Mouse (Mus musculus) spleen, adult 2 months (tissue): ENCODE measurements around the gene Elovl3. TPM values are rescaled to one million over a fixed set of nuclear protein-coding genes. Genes with fewer than 3 reads are reported as not detected.
A peak's percentile ranks its signal among the peaks of the same experiment; 100 is the strongest.
"Not testable (repeated sequence)": the region's sequence is repeated elsewhere in the genome, so short reads cannot be mapped to it uniquely, and the experiment has no call there.

Experiments used
- DNase-seq, 2 experiments: peaks; one replicate each; pipeline versions ENCODE4 v3.0.0 to v3.0.0-alpha.2; 2012 to 2021; ENCODE audit warnings: low spot score in 2 of 2, low read depth in 1 of 2
- H3K27ac ChIP-seq: fragments of 200-500 bp; 2 replicates; pipeline ENCODE4 v1.5.1; 2012; ENCODE audit warnings: low read length, inconsistent platforms; ENCODE audit not compliant: insufficient read depth
- H3K27me3 ChIP-seq: fragments of 200-500 bp; 2 replicates; pipeline ENCODE4 v1.6.1; 2012; ENCODE audit warnings: mild to moderate bottlenecking, moderate library complexity, low read length, inconsistent platforms; ENCODE audit not compliant: control insufficient read depth, insufficient read depth
- H3K36me3 ChIP-seq: fragments of 200-500 bp; 2 replicates; pipeline ENCODE4 v1.6.1; 2012; ENCODE audit warnings: mild to moderate bottlenecking, low read length, inconsistent platforms; ENCODE audit not compliant: control insufficient read depth, insufficient read depth
- H3K4me1 ChIP-seq: fragments of 200-500 bp; 2 replicates; pipeline ENCODE4 v1.6.1; 2011; ENCODE audit warnings: inconsistent platforms; ENCODE audit not compliant: control insufficient read depth, insufficient read depth, insufficient read length
- H3K4me3 ChIP-seq: fragments of 200-500 bp; 2 replicates; pipeline ENCODE4 v1.5.1; 2011; ENCODE audit warnings: mild to moderate bottlenecking, inconsistent platforms; ENCODE audit not compliant: insufficient read depth, insufficient read length; ENCODE audit errors: extremely low read depth
- CTCF ChIP-seq: fragments of 200-500 bp; IDR thresholded peaks from 2 replicates; pipeline ENCODE4 v1.5.1; 2011; ENCODE audit warnings: mild to moderate bottlenecking, inconsistent platforms; ENCODE audit not compliant: insufficient read depth, insufficient read length, insufficient replicate concordance; ENCODE audit errors: extremely low read depth
- POLR2A ChIP-seq: fragments of 200-500 bp; IDR thresholded peaks from 2 replicates; pipeline ENCODE4 v1.6.1; 2011; ENCODE audit warnings: low read depth, low read length, inconsistent platforms
- WGBS: fragments of 180-500 bp; shearing (Covaris S2); methylation state at CpG from one replicate; pipeline ENCODE4 v1.1.7; 2018; 5-methylcytosine and 5-hydroxymethylcytosine counted together
- polyA plus RNA-seq: library from polyadenylated mRNA; depleted of rRNA; stranded (reverse); fragments of >200 nt; gene quantifications from 2 replicates; pipeline ENCODE4 v1.2.3, GENCODE M21; 2012

Gene Elovl3
- polyA plus RNA-seq, 1 experiment, result not detected

DNA sequence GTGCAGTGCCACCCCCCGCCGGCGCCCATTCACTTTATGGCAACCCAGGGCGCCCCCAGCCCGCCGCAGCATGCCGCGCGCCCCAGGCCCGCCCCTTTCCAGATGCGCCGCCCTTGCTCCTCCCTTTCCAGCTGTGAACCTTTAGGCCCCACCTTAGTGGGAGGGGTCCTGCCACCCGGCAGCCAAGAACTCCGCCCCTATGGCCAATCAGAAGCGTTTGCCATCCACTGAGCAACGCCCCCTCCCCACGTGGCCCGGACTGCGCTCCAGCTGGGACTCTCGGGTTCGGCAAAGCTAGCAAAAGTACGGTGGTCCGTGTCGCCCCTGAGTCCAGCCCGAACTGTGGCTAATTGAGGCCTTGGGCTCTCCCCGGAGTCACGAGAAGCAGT, 16.7 kb downstream of the Elovl3 start:
- DNase-seq, result peak in 1 of 2 experiments; percentile 49
- 3% methylated on average over 27 of the region's 27 CpGs for WGBS
- H3K4me3 ChIP-seq, result peak overlapping the region; percentile 48; the same call in 1 of the 2 replicates
- peaks cover 21% of the 10 kb centered on the region for H3K27me3 ChIP-seq
- TF ChIP-seq CTCF (no peak), POLR2A (no peak)
- peaks cover 11% of the 10 kb centered on the region for H3K4me1 ChIP-seq
- H3K27ac ChIP-seq, result no peak overlapping the region
- H3K36me3 ChIP-seq, result no peaks in the 10 kb centered on the region

DNA sequence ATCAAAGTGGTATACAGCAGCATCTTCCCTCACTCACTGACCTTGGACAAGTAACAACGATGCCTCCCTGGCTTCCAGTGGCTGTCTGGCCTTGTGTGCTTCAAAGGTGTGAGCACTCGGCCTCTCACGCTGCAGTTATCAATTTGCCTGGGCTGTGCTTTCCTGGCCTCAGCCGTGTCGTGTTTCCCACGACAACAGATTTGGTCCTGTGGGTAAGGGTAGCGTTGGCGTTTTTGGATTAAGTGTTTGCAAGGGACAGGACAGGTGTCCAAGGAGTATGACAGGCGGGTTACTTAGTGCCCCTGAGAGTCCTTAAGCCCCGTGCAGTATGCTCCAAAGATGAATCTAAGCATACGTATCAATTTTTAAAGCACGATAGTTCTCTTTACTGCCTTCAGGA, 17.4 kb downstream of the Elovl3 start:
- DNase-seq, result no peak
- TF ChIP-seq POLR2A, result no peak
- no peak for TF ChIP-seq CTCF
- no peak overlapping the region for H3K4me3 ChIP-seq
- H3K27ac ChIP-seq, result no peak overlapping the region
- no peaks in the 10 kb centered on the region for H3K36me3 ChIP-seq
- peaks cover 21% of the 10 kb centered on the region for H3K27me3 ChIP-seq
- H3K4me1 ChIP-seq, result peaks cover 13% of the 10 kb centered on the region
- WGBS, result 39% methylated on average over 12 of the region's 12 CpGs

DNA sequence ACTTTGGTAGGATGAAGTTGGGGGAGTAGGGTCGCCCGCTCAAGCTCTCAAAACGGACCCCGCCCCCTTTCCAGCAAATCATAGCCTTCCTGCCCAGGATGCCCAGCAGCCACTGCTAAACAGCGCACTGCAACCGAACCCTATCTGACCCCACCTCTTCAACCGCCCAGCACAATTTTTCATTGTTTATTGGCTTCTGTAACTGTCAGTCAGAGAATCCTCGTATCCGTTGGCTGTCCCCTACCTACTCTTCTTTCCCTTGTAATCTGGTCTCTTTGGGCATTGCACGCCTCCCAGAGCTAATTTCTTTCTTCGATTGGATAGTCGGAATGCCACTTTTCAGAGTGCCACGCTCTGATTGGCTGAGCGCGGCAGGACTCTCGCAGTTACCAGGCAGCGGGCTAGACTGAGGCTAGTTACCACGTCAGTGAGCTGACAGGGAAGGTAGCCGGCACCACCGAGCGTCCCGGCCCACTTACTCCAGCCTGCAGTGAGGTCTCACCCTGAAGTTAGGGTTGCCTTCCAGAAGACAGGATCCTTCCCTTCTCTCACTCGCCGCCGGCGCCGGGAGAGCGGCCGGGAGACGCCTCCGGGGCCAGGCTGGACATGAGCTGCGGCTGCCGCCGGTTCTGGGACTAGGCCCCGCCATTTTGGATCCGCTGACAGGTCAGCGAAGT, 20.6 kb downstream of the Elovl3 start, which contains the start of gene Gbf1:
Gene Gbf1 (plus strand): TSS at position 383 of the 677 bp plus-strand sequence.
- Histone ChIP-seq H3K36me3 (no peaks in the 10 kb centered on the region), H3K27me3 (peaks cover 14% of the 10 kb centered on the region), H3K4me3 (peak within 1 kb of the TSS; percentile 93), H3K27ac (peak within 1 kb of the TSS; percentile 70), H3K4me1 (peaks cover 13% of the 10 kb centered on the region)
- peak; percentile 67 for TF ChIP-seq POLR2A
- TF ChIP-seq CTCF, result no peak
- DNase-seq, result peak; percentile 90 to 99
- under 1% methylated on average over 37 of the region's 37 CpGs for WGBS

DNA sequence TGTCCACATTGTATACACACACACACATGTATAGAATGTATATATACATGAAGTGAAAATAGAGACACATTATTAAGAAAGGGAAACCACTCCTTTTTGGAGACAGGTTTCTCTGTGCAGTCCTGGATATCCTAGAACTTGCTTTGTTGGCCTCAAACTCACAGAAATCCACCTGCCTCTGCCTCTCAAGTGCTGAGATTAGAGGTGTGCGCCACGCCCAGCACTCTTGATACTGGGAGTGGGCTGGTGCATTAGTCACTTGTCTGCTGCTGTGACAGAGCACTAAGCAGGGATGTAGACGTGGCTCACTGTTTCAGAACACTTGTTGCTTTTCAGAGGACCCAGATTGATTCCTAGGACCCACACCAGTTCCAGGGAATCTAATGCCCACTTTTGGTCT, 34.3 kb downstream of the Elovl3 start:
- 92% methylated on average over 3 of the region's 3 CpGs for WGBS
- peaks cover 6% of the 10 kb centered on the region; the same call in 1 of the 2 replicates for H3K36me3 ChIP-seq
- DNase-seq, result no peak

DNA sequence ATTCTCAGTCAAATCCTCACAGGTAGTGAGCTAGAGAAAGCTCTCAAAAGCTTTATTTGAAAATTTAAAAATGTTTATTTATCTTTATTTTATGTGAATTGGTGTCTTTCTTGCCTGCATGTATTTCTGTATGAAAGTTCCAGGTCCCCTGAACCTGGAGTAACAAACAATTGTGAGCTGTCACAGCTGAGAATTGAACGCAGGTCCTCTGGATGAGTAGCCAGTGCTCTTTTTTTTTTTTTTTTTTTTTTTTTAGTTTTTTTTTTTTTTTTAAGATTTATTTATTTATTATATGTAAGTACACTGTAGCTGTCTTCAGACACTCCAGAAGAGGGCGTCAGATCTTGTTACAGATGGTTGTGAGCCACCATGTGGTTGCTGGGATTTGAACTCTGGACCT, 35.5 kb downstream of the Elovl3 start:
- not testable (repeated sequence) for H3K36me3 ChIP-seq, H3K4me3 ChIP-seq, H3K27ac ChIP-seq, DNase-seq, H3K4me1 ChIP-seq, H3K27me3 ChIP-seq
- WGBS, result 96% methylated on average over 1 of the region's 2 CpGs

More for the DNA sequence above, 34.3 kb downstream of the Elovl3 start:
- TF ChIP-seq CTCF (no peak), POLR2A (no peak)
- Histone ChIP-seq H3K4me3 (no peak overlapping the region), H3K27me3 (no peaks in the 10 kb centered on the region), H3K4me1 (no peaks in the 10 kb centered on the region), H3K27ac (no peak overlapping the region)

DNA sequence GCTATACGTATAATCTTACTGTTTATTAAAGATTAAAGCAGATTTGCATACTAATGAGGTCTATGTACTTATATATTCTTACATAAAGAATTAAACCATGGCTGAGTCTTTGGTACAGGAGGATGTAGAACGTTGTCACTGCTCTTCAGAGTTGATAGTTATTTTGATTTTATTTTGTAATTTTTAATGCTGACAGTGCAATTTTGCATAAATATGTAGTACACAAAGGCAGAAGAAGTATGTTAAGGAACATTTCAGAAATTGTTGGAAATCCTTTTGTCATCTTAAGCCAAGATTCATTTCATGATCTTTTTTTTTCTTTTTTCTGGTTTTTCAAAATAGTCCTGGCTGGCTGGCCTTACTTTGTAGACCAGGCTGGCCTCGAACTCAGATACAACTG, 37.7 kb downstream of the Elovl3 start:
- H3K27ac ChIP-seq, result no peak overlapping the region
- TF ChIP-seq CTCF (no peak), POLR2A (no peak)
- WGBS, result 87% methylated on average over 3 of the region's 3 CpGs
- no peaks in the 10 kb centered on the region for H3K27me3 ChIP-seq
- H3K4me3 ChIP-seq, result no peak overlapping the region
- no peaks in the 10 kb centered on the region for H3K4me1 ChIP-seq
- DNase-seq, result no peak
- H3K36me3 ChIP-seq, result peaks cover 7% of the 10 kb centered on the region

DNA sequence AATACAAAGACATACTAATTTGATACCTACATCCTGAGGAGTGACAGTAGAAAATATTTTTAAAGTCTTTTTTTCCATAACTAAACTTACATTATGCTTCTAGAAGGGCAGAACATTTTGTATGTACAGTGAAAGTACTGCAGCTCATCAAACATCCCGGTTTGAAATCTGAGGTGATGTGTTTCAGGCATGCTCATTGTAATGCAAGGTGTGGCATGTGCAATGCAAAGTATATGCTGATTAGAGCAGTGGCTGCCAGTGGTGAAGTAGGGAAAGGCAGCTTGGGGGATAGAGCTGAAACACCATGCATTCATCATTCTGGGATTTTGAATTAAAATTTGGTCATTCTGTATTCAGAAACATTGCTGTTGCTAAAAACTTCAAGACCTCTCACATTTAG, 38.2 kb downstream of the Elovl3 start:
- TF ChIP-seq CTCF, result no peak
- no peak for TF ChIP-seq POLR2A
- WGBS, result 79% methylated on average over 1 of the region's 1 CpGs
- H3K27me3 ChIP-seq, result no peaks in the 10 kb centered on the region

More for the DNA sequence above, 38.2 kb downstream of the Elovl3 start:
- Histone ChIP-seq H3K27ac (no peak overlapping the region), H3K36me3 (peaks cover 5% of the 10 kb centered on the region), H3K4me3 (no peak overlapping the region), H3K4me1 (no peaks in the 10 kb centered on the region)
- no peak for DNase-seq
